In genomic region chr17:94764711-94765110, GRCm38 (mm10) we compare ENCODE assay signal across 11 mouse cellular contexts.
"Had no signal": no experiment of that assay in that cellular context is flagged by ENCODE, and none has a peak within 500 bp of the region (broad histone marks: within the 10 kb centered on the region; RNA-seq: fewer than 3 reads in every experiment).

No protein-coding gene starts in this region.

- H3K9ac ChIP-seq: limb, embryonic 12.5 days; lung, embryonic 15.5 days; midbrain, embryonic 13.5 days had no signal

- H3K4me2 ChIP-seq: limb, embryonic 12.5 days; lung, embryonic 15.5 days; midbrain, embryonic 13.5 days had no signal

- H3K4me1 ChIP-seq: limb, embryonic 12.5 days; lung, embryonic 15.5 days; midbrain, embryonic 13.5 days had no signal

- H3K4me3 ChIP-seq: left cerebral cortex, adult 2 months; limb, embryonic 12.5 days; lung, embryonic 15.5 days; midbrain, embryonic 13.5 days had no signal

- H3K27ac ChIP-seq: left cerebral cortex, adult 2 months; limb, embryonic 12.5 days; lung, embryonic 15.5 days; macrophage; midbrain, embryonic 13.5 days; stomach, postnatal 0 days had no signal

- H3K9me3 ChIP-seq: limb, embryonic 12.5 days; lung, embryonic 15.5 days; midbrain, embryonic 13.5 days had no signal

- ATAC-seq: midbrain, embryonic 13.5 days had no signal

- DNase-seq: kidney, adult 18-20 months; kidney, postnatal 14 days; lung, postnatal 14 days; right cerebral cortex, postnatal 25 days; thymus, postnatal 4 days had no signal

- H3K27me3 ChIP-seq: limb, embryonic 12.5 days; lung, embryonic 15.5 days; midbrain, embryonic 13.5 days had no signal
